Mouse (Mus musculus) heart, embryonic 16.5 days (tissue): ENCODE data around the gene Nek5. TPM values are rescaled to one million over a fixed set of nuclear protein-coding genes. Genes with fewer than 3 reads are reported as not detected.

Experiments
- ATAC-seq: fragments of 200-750 bp; cut with Nextera tagmentation; replicated peaks from 2 replicates; pipeline ENCODE4 v1.8.0; 2017; ENCODE audit warnings: moderate number of reproducible peaks; ENCODE audit not compliant: insufficient read depth, low FRiP score; ENCODE audit errors: extremely low read depth
- H3K27ac ChIP-seq: fragments of 300-500 bp; sonication (generic); 2 replicates; pipeline ENCODE4 v1.5.1; 2014; ENCODE audit warnings: mild to moderate bottlenecking, low read length, control low read depth, moderate library complexity
- H3K27me3 ChIP-seq: fragments of 300-500 bp; sonication (generic); 2 replicates; pipeline ENCODE4 v1.6.1; 2014; ENCODE audit warnings: low read length, mixed read lengths; ENCODE audit not compliant: control insufficient read depth, insufficient read depth
- H3K36me3 ChIP-seq: fragments of 300-500 bp; sonication (generic); 2 replicates; pipeline ENCODE4 v1.6.1; 2014; ENCODE audit not compliant: control insufficient read depth, insufficient read depth
- H3K4me1 ChIP-seq: fragments of 300-500 bp; sonication (generic); 2 replicates; pipeline ENCODE4 v1.6.1; 2014; ENCODE audit warnings: low read length, mixed read lengths; ENCODE audit not compliant: control insufficient read depth, insufficient read depth
- H3K4me2 ChIP-seq: fragments of 300-500 bp; sonication (generic); 2 replicates; pipeline ENCODE4 v1.6.1; 2014; ENCODE audit warnings: low read depth, mild to moderate bottlenecking, control low read depth, low read length
- H3K4me3 ChIP-seq: fragments of 300-500 bp; sonication (generic); 2 replicates; pipeline ENCODE4 v1.5.1; 2014; ENCODE audit warnings: mild to moderate bottlenecking, control low read depth, low read length
- H3K9ac ChIP-seq: fragments of 300-500 bp; sonication (generic); 2 replicates; pipeline ENCODE4 v1.6.1; 2014; ENCODE audit warnings: low read length, control low read depth
- H3K9me3 ChIP-seq: fragments of 300-500 bp; sonication (generic); replicated peaks from 2 replicates; pipeline ENCODE4 v1.6.1; 2016; ENCODE audit warnings: low read length; ENCODE audit not compliant: control insufficient read depth
- WGBS: fragments of 180-500 bp; shearing (Covaris S2); extraction: QIAGEN DNeasy Blood & Tissue Kit; methylation state at CpG from one replicate; pipeline ENCODE4 v1.1.7; 2014; 5-methylcytosine and 5-hydroxymethylcytosine counted together
- polyA plus RNA-seq: library from polyadenylated mRNA; unstranded; fragments of >200 nt; fragmentation: Nextera tagmentation; extraction: Ambion mirVana; gene quantifications from 2 replicates; pipeline ENCODE4 v1.2.1, GENCODE M21; 2015

The Nek5 gene
- polyA plus RNA-seq, 1 experiment from 2014 or later, result 0.38 TPM

GRCm38 (mm10) chr8:22134078-22134749 is 9.4 kb upstream of the Nek5 start:
- Histone ChIP-seq H3K9ac (no peak overlapping the region), H3K4me2 (no peak overlapping the region), H3K4me1 (no peaks in the 10 kb centered on the region), H3K9me3 (no peaks in the 10 kb centered on the region), H3K36me3 (0 out of 2 replicates have a peak, but pooled peaks cover 3% of the 10 kb centered on the region), H3K4me3 (no peak overlapping the region), H3K27ac (no peak overlapping the region), H3K27me3 (no peaks in the 10 kb centered on the region)
- 85% methylated on average over 7 of the region's 7 CpGs for WGBS
- ATAC-seq, result no peak

GRCm38 (mm10) chr8:22132062-22132461 is 7.2 kb upstream of the Nek5 start:
- WGBS, result 77% methylated on average over 12 of the region's 12 CpGs
- Histone ChIP-seq H3K4me1 (no peaks in the 10 kb centered on the region), H3K4me3 (no peak overlapping the region), H3K9me3 (no peaks in the 10 kb centered on the region), H3K27me3 (no peaks in the 10 kb centered on the region), H3K4me2 (no peak overlapping the region), H3K27ac (no peak overlapping the region), H3K36me3 (peaks cover 13% of the 10 kb centered on the region), H3K9ac (no peak overlapping the region)
- no peak for ATAC-seq

- no peaks in the 10 kb centered on the region for H3K4me1 ChIP-seq
- H3K9ac ChIP-seq, result no peak overlapping the region
- H3K27me3 ChIP-seq, result no peaks in the 10 kb centered on the region
- ATAC-seq, result no peak
- 65% methylated on average over 4 of the region's 4 CpGs for WGBS
- no peaks in the 10 kb centered on the region for H3K36me3 ChIP-seq
- no peak overlapping the region for H3K4me3 ChIP-seq
- H3K27ac ChIP-seq, result no peak overlapping the region
- no peak overlapping the region for H3K4me2 ChIP-seq
- H3K9me3 ChIP-seq, result no peaks in the 10 kb centered on the region
Measured at GRCm38 (mm10) chr8:22107020-22107419, 17.8 kb downstream of the Nek5 start.

GRCm38 (mm10) chr8:22091568-22091967 is 33.3 kb downstream of the Nek5 start:
- 48% methylated on average over 8 of the region's 8 CpGs for WGBS
- no peaks in the 10 kb centered on the region for H3K4me1 ChIP-seq
- H3K9me3 ChIP-seq, result no peaks in the 10 kb centered on the region
- H3K27me3 ChIP-seq, result no peaks in the 10 kb centered on the region
- no peak overlapping the region for H3K9ac ChIP-seq
- ATAC-seq, result no peak
- H3K36me3 ChIP-seq, result no peaks in the 10 kb centered on the region
- H3K27ac ChIP-seq, result no peak overlapping the region
- H3K4me3 ChIP-seq, result no peak overlapping the region
- H3K4me2 ChIP-seq, result no peak overlapping the region

- H3K36me3 ChIP-seq, result no peaks in the 10 kb centered on the region
- H3K9ac ChIP-seq, result no peak overlapping the region
- H3K27ac ChIP-seq, result no peak overlapping the region
- H3K4me1 ChIP-seq, result no peaks in the 10 kb centered on the region
- H3K27me3 ChIP-seq, result no peaks in the 10 kb centered on the region
- H3K4me3 ChIP-seq, result no peak overlapping the region
- 87% methylated on average over 4 of the region's 4 CpGs for WGBS
- no peak overlapping the region for H3K4me2 ChIP-seq
- ATAC-seq, result no peak
- H3K9me3 ChIP-seq, result no peaks in the 10 kb centered on the region
Measured at GRCm38 (mm10) chr8:22089226-22089625, 35.6 kb downstream of the Nek5 start.

- H3K36me3 ChIP-seq, result no peaks in the 10 kb centered on the region
Measured at GRCm38 (mm10) chr8:22079313-22080007, 45.4 kb downstream of the Nek5 start.

GRCm38 (mm10) chr8:22061126-22061525 is 63.7 kb downstream of the Nek5 start:
- Histone ChIP-seq H3K27ac (no peak overlapping the region), H3K4me2 (peak overlapping the region; percentile 99), H3K36me3 (peaks cover 26% of the 10 kb centered on the region), H3K4me3 (peak overlapping the region; percentile 90), H3K4me1 (peaks cover 4% of the 10 kb centered on the region; the same call in 1 of the 2 replicates), H3K9me3 (peaks cover 3% of the 10 kb centered on the region; the same call in 1 of the 2 replicates), H3K9ac (peak overlapping the region; percentile 77), H3K27me3 (peaks cover 14% of the 10 kb centered on the region; the same call in 1 of the 2 replicates)
- ATAC-seq, result no peak
- WGBS, result 2% methylated on average over 3 of the region's 3 CpGs

More at GRCm38 (mm10) chr8:22079313-22080007, 45.4 kb downstream of the Nek5 start:
- H3K27me3 ChIP-seq, result no peaks in the 10 kb centered on the region
- peaks cover 3% of the 10 kb centered on the region for H3K4me1 ChIP-seq
- no peak for ATAC-seq
- no peak overlapping the region for H3K4me2 ChIP-seq
- no peak overlapping the region for H3K27ac ChIP-seq
- no peak overlapping the region for H3K4me3 ChIP-seq
- 81% methylated on average over 9 of the region's 9 CpGs for WGBS
- H3K9ac ChIP-seq, result no peak overlapping the region
- H3K9me3 ChIP-seq, result no peaks in the 10 kb centered on the region

GRCm38 (mm10) chr8:22060446-22060889 is 64.4 kb downstream of the Nek5 start, which contains the start of gene Alg11:
Gene Alg11 (plus strand): TSS chr8:22060721.
- peaks cover 20% of the 10 kb centered on the region for H3K36me3 ChIP-seq
- H3K4me3 ChIP-seq, result peak within 1 kb of the TSS; percentile 90
- ATAC-seq, result peak; percentile 100
- H3K9ac ChIP-seq, result peak within 1 kb of the TSS; percentile 81
- 0% methylated on average over 33 of the region's 36 CpGs for WGBS
- H3K9me3 ChIP-seq, result no peaks in the 10 kb centered on the region
- H3K27ac ChIP-seq, result peak within 1 kb of the TSS; percentile 48; the same call in 1 of the 2 replicates
- peaks cover 4% of the 10 kb centered on the region; the same call in 1 of the 2 replicates for H3K4me1 ChIP-seq
- peak within 1 kb of the TSS; percentile 99 for H3K4me2 ChIP-seq
- peaks cover 14% of the 10 kb centered on the region; the same call in 1 of the 2 replicates for H3K27me3 ChIP-seq
